Mouse (Mus musculus): ENCODE measurements around the gene 2310022A10Rik. TPM values are rescaled to one million over a fixed set of nuclear protein-coding genes. Genes with fewer than 3 reads are reported as not detected.
A peak's percentile ranks its signal among the peaks of the same experiment; 100 is the strongest.

The 2310022A10Rik gene
- total and polyA plus RNA-seq, 3 experiments, result 7.2 to 30.7 (median 7.8) TPM

DNA sequence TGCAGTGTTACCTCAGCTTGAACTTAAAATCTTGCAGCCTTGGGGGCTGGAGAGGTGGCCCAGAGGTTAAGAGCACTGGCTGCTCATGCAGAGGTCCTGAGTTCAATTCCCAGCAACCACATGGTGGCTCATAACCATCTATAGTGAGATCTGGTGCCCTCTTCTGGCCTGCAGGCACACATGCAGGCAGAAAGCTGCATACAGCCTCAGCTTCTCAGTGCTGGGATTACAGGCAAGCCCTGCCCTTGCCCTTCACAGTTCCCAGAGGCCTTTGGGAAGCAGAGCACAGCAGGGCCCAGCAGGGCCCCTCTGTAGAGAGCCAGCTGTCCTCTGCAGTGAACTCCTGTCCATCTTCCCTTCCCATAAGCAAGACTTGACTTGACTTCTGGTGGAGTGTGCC, 32.9 kb upstream of the 2310022A10Rik start:
- in situ Hi-C loops (cut with MboI; ENCODE audit: low pct_ligation_motif_present, low pct_unique_long_range_greater_than_20kb, low sequenced_read_pairs) (loop anchor here (10.0 kb wide), 1 partner anchor 185 kb away; the partner anchor contains the start of gene Ltbp4), dilution Hi-C loops (cut with MboI; ENCODE audit: extremely low pct_ligation_motif_present, extremely low pct_unique_long_range_greater_than_20kb, low sequenced_read_pairs) (no loop called here)
- no peak overlapping the region for H3K27ac ChIP-seq (ENCODE audit: insufficient read depth, low read depth)
- no peaks in the 10 kb centered on the region for H3K36me3 ChIP-seq (replicated peaks in 1 of 2; ENCODE audit: control insufficient read depth in 1 of 2, insufficient read depth in 1 of 2, low read length in 1 of 2)
- no peak for DNase-seq (ENCODE audit: extremely low read depth)
- H3K4me1 ChIP-seq (ENCODE audit: control insufficient read depth in 1 of 2, insufficient read depth in 2 of 2), result no peaks in the 10 kb centered on the region
- H3K4me2 ChIP-seq (ENCODE audit: insufficient read depth, low read depth, poor library complexity, severe bottlenecking), result no peak overlapping the region
- TF ChIP-seq CTCF (conservative IDR thresholded peaks at IDR 0.05 in 1 of 2, IDR thresholded peaks at IDR 0.05 in 1 of 2; ENCODE audit: low read depth in 2 of 2, low read length in 2 of 2), result peak in 1 of 2 experiments; percentile 37; a peak in 1 of 4 replicates
- no peak for TF ChIP-seq GABPA (IDR thresholded peaks at IDR 0.05; ENCODE audit: insufficient replicate concordance, low read depth, low read length)
- no peak for TF ChIP-seq USF2 (conservative IDR thresholded peaks at IDR 0.05; ENCODE audit: low read depth, low read length)
- TF ChIP-seq E2F4 (IDR thresholded peaks at IDR 0.05; ENCODE audit: insufficient replicate concordance, low read depth, low read length), result no peak
- TF ChIP-seq MXI1 (IDR thresholded peaks at IDR 0.05; ENCODE audit: low read depth, low read length), result no peak
- no peak overlapping the region for H3K4me3 ChIP-seq (replicated peaks in 1 of 3; ENCODE audit: low read depth in 2 of 3, low read length in 2 of 3, poor library complexity in 1 of 3)
- H3K27me3 ChIP-seq (replicated peaks), result peaks cover 22% of the 10 kb centered on the region
- no peak overlapping the region for H3K9ac ChIP-seq (ENCODE audit: insufficient read depth, low read depth)
- H3K79me2 ChIP-seq (replicated peaks; ENCODE audit: control insufficient read depth, extremely low read depth, insufficient read depth, poor library complexity, severe bottlenecking), result no peaks in the 10 kb centered on the region
- H3K9me3 ChIP-seq (replicated peaks; ENCODE audit: low read length), result peaks cover 12% of the 10 kb centered on the region

DNA sequence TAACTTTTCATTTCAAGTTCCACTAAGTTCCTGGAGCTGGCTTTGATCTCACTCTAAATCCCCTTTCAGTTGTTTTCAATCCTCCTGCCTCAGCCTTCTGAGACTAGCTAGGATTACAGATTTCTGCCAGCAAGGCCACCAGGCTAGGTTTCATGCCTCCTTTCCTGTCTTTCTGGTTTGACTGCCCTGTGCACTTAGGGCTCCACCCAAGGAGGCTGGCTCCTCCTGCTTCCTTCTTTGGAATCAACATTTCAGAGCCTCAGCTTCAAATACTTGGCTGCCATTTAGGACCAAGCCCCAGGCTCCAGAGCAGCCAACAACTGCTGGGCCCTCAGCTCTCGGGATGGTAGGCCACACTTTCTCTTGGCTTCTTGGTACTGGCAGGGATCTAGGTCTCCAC, 32.4 kb upstream of the 2310022A10Rik start:
- Histone ChIP-seq H3K4me1 (ENCODE audit: control insufficient read depth in 1 of 2, insufficient read depth in 2 of 2) (peaks cover 0 to 2% of the 10 kb centered on the region in 2 experiments; a peak in 1 of 4 replicates), H3K9ac (ENCODE audit: insufficient read depth, low read depth) (no peak overlapping the region), H3K4me3 (replicated peaks in 1 of 3; ENCODE audit: low read depth in 2 of 3, low read length in 2 of 3, poor library complexity in 1 of 3) (no peak overlapping the region), H3K36me3 (replicated peaks in 1 of 2; ENCODE audit: control insufficient read depth in 1 of 2, insufficient read depth in 1 of 2, low read length in 1 of 2) (no peaks in the 10 kb centered on the region), H3K4me2 (ENCODE audit: insufficient read depth, low read depth, poor library complexity, severe bottlenecking) (no peak overlapping the region), H3K27me3 (replicated peaks) (peaks cover 20% of the 10 kb centered on the region), H3K79me2 (replicated peaks; ENCODE audit: control insufficient read depth, extremely low read depth, insufficient read depth, poor library complexity, severe bottlenecking) (no peaks in the 10 kb centered on the region), H3K27ac (ENCODE audit: insufficient read depth, low read depth) (no peak overlapping the region), H3K9me3 (replicated peaks; ENCODE audit: low read length) (peaks cover 12% of the 10 kb centered on the region)
- dilution Hi-C loops (cut with MboI; ENCODE audit: extremely low pct_ligation_motif_present, extremely low pct_unique_long_range_greater_than_20kb, low sequenced_read_pairs), result no loop called here
- DNase-seq (ENCODE audit: extremely low read depth), result no peak
- no peak for TF ChIP-seq KAT2A (IDR thresholded peaks at IDR 0.05; ENCODE audit: insufficient replicate concordance, low read length)
- TF ChIP-seq CHD1 (IDR thresholded peaks at IDR 0.05; ENCODE audit: low read depth, low read length), result no peak
- no peak for TF ChIP-seq BHLHE40 (IDR thresholded peaks at IDR 0.05; ENCODE audit: low read depth, low read length)
- no peak for TF ChIP-seq MAFK (IDR thresholded peaks at IDR 0.05; ENCODE audit: insufficient replicate concordance, low read length)
- TF ChIP-seq USF1 (IDR thresholded peaks at IDR 0.05; ENCODE audit: low read depth, low read length), result no peak
- TF ChIP-seq ZC3H11A (IDR thresholded peaks at IDR 0.05; ENCODE audit: low read depth, low read length), result no peak
- TF ChIP-seq MAX (IDR thresholded peaks at IDR 0.05; ENCODE audit: low read length), result no peak
- no peak for TF ChIP-seq CTCF (conservative IDR thresholded peaks at IDR 0.05 in 1 of 2, IDR thresholded peaks at IDR 0.05 in 1 of 2; ENCODE audit: low read depth in 2 of 2, low read length in 2 of 2)
- TF ChIP-seq MYC (IDR thresholded peaks at IDR 0.05; ENCODE audit: low read depth, low read length), result no peak
- no peak for TF ChIP-seq NELFE (IDR thresholded peaks at IDR 0.05; ENCODE audit: low read depth, low read length)
- no peak for TF ChIP-seq HCFC1 (IDR thresholded peaks at IDR 0.05; ENCODE audit: low read depth, low read length)
- TF ChIP-seq GABPA (IDR thresholded peaks at IDR 0.05; ENCODE audit: insufficient replicate concordance, low read depth, low read length), result no peak
- no peak for TF ChIP-seq ELF1 (IDR thresholded peaks at IDR 0.05; ENCODE audit: low read depth, low read length)
- no peak for TF ChIP-seq ETS1 (conservative IDR thresholded peaks at IDR 0.05; ENCODE audit: low read depth, low read length)
- no peak for TF ChIP-seq MXI1 (IDR thresholded peaks at IDR 0.05; ENCODE audit: low read depth, low read length)
- TF ChIP-seq SMC3 (IDR thresholded peaks at IDR 0.05; ENCODE audit: low read depth, low read length), result no peak
- no peak for TF ChIP-seq JUN (IDR thresholded peaks at IDR 0.05; ENCODE audit: insufficient read depth, low read depth, low read length)
- no peak for TF ChIP-seq UBTF (IDR thresholded peaks at IDR 0.05; ENCODE audit: low read depth, low read length)
- TF ChIP-seq IRF4 (IDR thresholded peaks at IDR 0.05; ENCODE audit: low read depth, low read length), result no peak
- in situ Hi-C loops (cut with MboI; ENCODE audit: low pct_ligation_motif_present, low pct_unique_long_range_greater_than_20kb, low sequenced_read_pairs), result loop anchor here (10.0 kb wide), 1 partner anchor 186 kb away; the partner anchor contains the start of gene Ltbp4

Measured in CH12.LX (cell line).